Mouse (Mus musculus) urinary bladder, adult 18-20 months (tissue): ENCODE results near the gene Cnot6l.

Experiments used
- DNase-seq, 2 experiments: peaks; one replicate each; pipeline ENCODE4 v3.0.0; 2022; ENCODE audit warnings: low spot score in 2 of 2, mixed read lengths in 2 of 2

Gene Cnot6l

GRCm38 (mm10) chr5:96161578-96162398 lies 2.2 kb downstream of the Cnot6l start:
- DNase-seq = peak; percentile 31 to 55

GRCm38 (mm10) chr5:96161263-96161577 lies 2.8 kb downstream of the Cnot6l start:
- no peak for DNase-seq

DNA sequence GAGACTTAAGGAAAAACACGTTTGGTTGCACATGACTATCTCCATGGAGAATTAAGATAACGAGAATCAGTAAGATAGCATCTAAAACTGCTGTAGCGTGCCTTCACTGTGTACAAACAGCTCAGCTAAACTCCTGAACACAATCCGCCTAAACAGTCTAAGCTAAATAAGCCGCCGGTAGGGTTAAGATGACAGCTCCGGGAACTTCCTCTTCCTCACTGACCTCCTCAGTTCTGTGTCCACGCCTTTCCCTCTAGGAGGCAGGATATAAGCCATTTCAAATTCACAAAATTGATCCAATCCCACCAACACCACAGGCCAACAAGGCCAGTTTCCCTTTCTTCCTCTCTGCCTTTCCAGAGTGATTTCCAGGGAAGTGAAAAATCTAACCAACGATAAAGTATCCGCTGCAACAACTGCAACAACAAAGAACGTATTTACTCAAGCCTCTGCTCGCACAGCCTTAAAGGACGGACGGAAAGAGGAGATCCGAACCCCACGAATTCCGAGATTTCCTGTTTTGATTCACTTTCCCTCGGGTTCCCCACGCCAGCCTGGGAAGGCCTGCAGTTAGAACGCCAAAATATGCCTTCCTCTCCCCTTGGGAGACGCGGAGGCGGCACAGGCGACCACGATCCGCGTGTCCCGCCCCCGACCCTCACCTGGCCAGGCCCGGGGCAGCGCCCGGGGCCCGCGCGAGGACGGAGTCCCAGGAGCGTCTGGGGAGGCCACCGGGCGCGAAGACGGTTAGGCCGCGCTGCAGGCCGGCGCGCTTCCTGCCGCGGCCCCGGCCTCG lies 3.3 kb downstream of the Cnot6l start:
- DNase-seq = peak; percentile 22 to 35

GRCm38 (mm10) chr5:96142351-96142750 lies 21.6 kb downstream of the Cnot6l start:
- DNase-seq = no peak

GRCm38 (mm10) chr5:96130683-96131082 lies 33.3 kb downstream of the Cnot6l start:
- no peak for DNase-seq

GRCm38 (mm10) chr5:96126856-96127255 lies 37.1 kb downstream of the Cnot6l start:
- no peak for DNase-seq

GRCm38 (mm10) chr5:96114943-96115342 lies 49.0 kb downstream of the Cnot6l start:
- DNase-seq = no peak

DNA sequence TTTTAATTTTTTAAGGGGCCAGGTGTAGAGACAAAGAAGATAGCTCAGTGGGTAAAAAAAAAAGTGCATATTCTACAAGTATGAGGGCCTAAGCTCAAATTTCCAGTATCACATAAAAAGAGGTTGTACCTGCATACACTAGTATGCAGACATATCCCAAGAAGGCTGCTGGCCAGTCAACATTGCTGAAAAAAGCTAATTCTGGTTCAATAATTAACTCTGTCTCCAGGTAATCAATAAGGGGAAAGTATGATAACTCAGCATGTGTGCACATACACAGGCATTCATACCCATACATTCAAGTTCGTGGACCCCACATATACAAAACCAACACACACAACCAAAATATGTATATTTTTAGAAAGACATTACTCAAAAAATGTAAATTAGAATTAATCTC lies 59.3 kb downstream of the Cnot6l start:
- DNase-seq = no peak

GRCm38 (mm10) chr5:96091468-96091867 lies 72.5 kb downstream of the Cnot6l start:
- no peak for DNase-seq

DNA sequence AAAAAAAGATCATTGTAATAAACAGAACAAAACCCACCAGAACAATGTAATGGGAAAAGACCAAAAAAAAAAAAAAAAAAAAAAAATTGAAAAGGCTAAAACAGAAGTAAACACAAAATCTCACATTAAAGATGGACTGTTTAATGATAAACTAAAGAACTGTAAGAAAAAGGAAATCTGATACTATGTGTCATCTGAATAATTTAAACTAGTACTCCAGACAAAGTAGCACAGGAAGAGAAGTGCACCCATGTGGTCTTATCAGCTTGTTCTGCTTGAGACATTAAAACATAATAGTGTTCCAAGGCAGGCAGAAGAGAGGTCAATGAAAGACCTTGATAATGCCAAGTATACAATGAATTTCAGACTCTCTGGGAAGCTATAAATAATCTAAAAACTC lies 78.6 kb downstream of the Cnot6l start:
- DNase-seq = no peak

GRCm38 (mm10) chr5:96079026-96079425 lies 84.9 kb downstream of the Cnot6l start:
- DNase-seq = no peak

GRCm38 (mm10) chr5:96065591-96065990 lies 98.4 kb downstream of the Cnot6l start:
- DNase-seq = no peak

DNA sequence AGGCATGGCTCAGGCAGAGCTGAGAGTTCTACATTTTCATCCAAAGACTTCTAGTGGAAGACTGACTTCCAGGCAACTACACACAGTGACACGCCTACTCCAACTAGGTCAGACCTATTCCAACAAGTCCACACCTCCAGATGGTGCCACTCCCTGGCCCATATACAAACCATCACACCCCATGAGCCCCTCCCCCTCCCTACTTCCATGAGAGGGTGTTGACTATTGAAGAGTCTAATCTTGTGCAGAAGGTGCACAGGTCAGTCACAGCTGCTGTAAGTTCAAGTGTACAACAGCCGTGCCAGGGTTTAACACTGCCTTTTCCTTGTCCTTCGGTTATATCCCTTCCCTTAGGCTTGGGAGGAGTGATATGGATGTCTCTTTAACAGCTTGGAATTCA lies 121.5 kb downstream of the Cnot6l start:
- no peak for DNase-seq

- no peak for DNase-seq
These were observed 122.4 kb downstream of the Cnot6l start for GRCm38 (mm10) chr5:96041507-96042104.

- no peak for DNase-seq
These were observed 124.7 kb downstream of the Cnot6l start for GRCm38 (mm10) chr5:96039188-96039840.

- DNase-seq = no peak
These were observed 126.3 kb downstream of the Cnot6l start for GRCm38 (mm10) chr5:96037684-96038121.

- DNase-seq = no peak
These were observed 127.8 kb downstream of the Cnot6l start for GRCm38 (mm10) chr5:96036125-96036672.

DNA sequence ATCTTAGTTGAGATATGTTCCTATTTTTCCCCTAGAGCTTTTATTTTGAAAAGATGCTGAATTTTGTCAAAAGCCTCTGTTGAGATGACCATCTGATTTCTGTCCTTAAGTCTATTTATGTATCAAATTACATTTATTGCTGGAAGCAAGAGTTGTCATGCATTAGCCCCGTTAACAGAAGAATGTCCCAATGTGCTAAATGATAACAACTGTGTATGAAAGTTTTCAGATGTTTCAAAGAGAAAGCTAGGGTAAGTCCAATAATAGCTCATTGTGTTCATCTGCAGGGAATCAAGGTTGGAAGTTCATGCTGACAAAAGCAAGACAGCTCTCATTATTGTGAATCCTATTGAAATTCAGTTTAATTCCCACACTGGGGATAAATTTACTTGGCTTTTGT lies 129.9 kb downstream of the Cnot6l start:
- no peak for DNase-seq

- DNase-seq = no peak
These were observed 134.2 kb downstream of the Cnot6l start for GRCm38 (mm10) chr5:96029821-96030220.
